Comparison of ENCODE assay signal across 1 mouse cellular context in genomic region chr12:112560176-112560797, GRCm38 (mm10).
TF ChIP-seq lines count a peak whose summit lies in the region.

No protein-coding gene starts in this region.

TF ChIP-seq in CH12.LX, 34 proteins besides CTCF, POLR2A, EP300 and RAD21 (continued from another document):
- TF ChIP-seq KAT2A (IDR thresholded peaks at IDR 0.05; ENCODE audit: insufficient replicate concordance, low read length) = no peak
